Mouse (Mus musculus) midbrain, embryonic 13.5 days (tissue): ENCODE measurements around the gene Cdca8. TPM values are rescaled to one million over a fixed set of nuclear protein-coding genes. Genes with fewer than 3 reads are reported as not detected.
A peak's percentile ranks its signal among the peaks of the same experiment; 100 is the strongest.
"Not testable (repeated sequence)": the region's sequence is repeated elsewhere in the genome, so short reads cannot be mapped to it uniquely, and the experiment has no call there.

Experiments
- ATAC-seq: fragments of 200-750 bp; cut with Nextera tagmentation; 2 replicates; pipeline ENCODE4 v1.8.0; 2017; ENCODE audit warnings: mild to moderate bottlenecking, moderate TSS enrichment, moderate library complexity
- H3K27ac ChIP-seq: fragments of 300-500 bp; sonication (generic); 2 replicates; pipeline ENCODE4 v1.5.1; 2015; ENCODE audit warnings: inconsistent platforms, mild to moderate bottlenecking, moderate library complexity
- H3K27me3 ChIP-seq: fragments of 300-500 bp; sonication (generic); 2 replicates; pipeline ENCODE4 v1.6.1; 2015; ENCODE audit warnings: mild to moderate bottlenecking, inconsistent platforms
- H3K36me3 ChIP-seq: fragments of 300-500 bp; sonication (generic); 2 replicates; pipeline ENCODE4 v1.6.1; 2015; ENCODE audit warnings: mild to moderate bottlenecking, inconsistent platforms
- H3K4me1 ChIP-seq: fragments of 300-500 bp; sonication (generic); replicated peaks from 2 replicates; pipeline ENCODE4 v1.6.1; 2015; ENCODE audit warnings: inconsistent platforms
- H3K4me2 ChIP-seq: fragments of 300-500 bp; sonication (generic); replicated peaks from 2 replicates; pipeline ENCODE4 v1.6.1; 2015; ENCODE audit warnings: moderate library complexity, mild to moderate bottlenecking, inconsistent platforms
- H3K4me3 ChIP-seq: fragments of 300-500 bp; sonication (generic); replicated peaks from 2 replicates; pipeline ENCODE4 v1.5.1; 2015; ENCODE audit warnings: mild to moderate bottlenecking, inconsistent platforms
- H3K9ac ChIP-seq: fragments of 300-500 bp; sonication (generic); replicated peaks from 2 replicates; pipeline ENCODE4 v1.6.1; 2015; ENCODE audit warnings: mild to moderate bottlenecking, inconsistent platforms
- H3K9me3 ChIP-seq: fragments of 300-500 bp; sonication (generic); 2 replicates; pipeline ENCODE4 v1.6.1; 2016; ENCODE audit warnings: mild to moderate bottlenecking, inconsistent platforms
- WGBS: fragments of 180-500 bp; shearing (Covaris S2); methylation state at CpG from one replicate; pipeline ENCODE4 v1.1.7; 2015; 5-methylcytosine and 5-hydroxymethylcytosine counted together
- polyA plus RNA-seq: library from polyadenylated mRNA; unstranded; fragments of >200 nt; fragmentation: Nextera tagmentation; extraction: Ambion mirVana; gene quantifications from 2 replicates; pipeline ENCODE4 v1.2.1, GENCODE M21; 2015

Cdca8 gene
- 76.4 and 77.6 TPM in 2 replicates for polyA plus RNA-seq

DNA sequence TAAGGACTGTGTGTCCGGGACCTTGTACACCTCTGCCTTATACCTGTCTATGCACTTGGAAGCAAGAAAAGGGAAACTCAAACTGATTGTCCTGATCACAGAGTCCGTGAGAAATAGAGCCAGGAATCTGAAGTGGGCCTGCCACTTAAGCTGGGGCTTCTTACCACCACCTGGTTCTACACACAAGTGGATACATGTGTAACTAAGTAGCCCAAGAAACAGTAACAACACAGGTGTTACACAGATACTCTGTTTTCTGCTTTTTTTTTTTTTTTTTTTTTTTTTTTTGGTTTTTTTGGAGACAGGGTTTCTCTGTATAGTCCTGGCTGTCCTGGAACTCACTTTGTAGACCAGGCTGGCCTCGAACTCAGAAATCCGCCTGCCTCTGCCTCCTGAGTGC, at the start of gene Cdca8:
Gene Cdca8, minus strand, starts transcription at position 101 of the 400 bp plus-strand sequence.
- H3K4me2 ChIP-seq: peak within 1 kb of the TSS; percentile 90; the same call in 1 of the 2 replicates
- 94% methylated on average over 4 of the region's 4 CpGs for whole genome bisulfite sequencing
- not testable (repeated sequence) for ATAC-seq, H3K27me3 ChIP-seq, H3K9ac ChIP-seq, H3K9me3 ChIP-seq, H3K27ac ChIP-seq, H3K4me3 ChIP-seq
- H3K4me1 ChIP-seq: peaks cover 23% of the 10 kb centered on the region
- peaks cover 39% of the 10 kb centered on the region for H3K36me3 ChIP-seq

GRCm38 (mm10) chr4:124988382-124988781, 49.3 kb upstream of the Cdca8 start:
- no peak overlapping the region for H3K27ac ChIP-seq
- H3K27me3 ChIP-seq: peaks cover 84% of the 10 kb centered on the region
- H3K4me3 ChIP-seq: no peak overlapping the region
- no peaks in the 10 kb centered on the region for H3K36me3 ChIP-seq
- no peaks in the 10 kb centered on the region for H3K9me3 ChIP-seq
- no peak overlapping the region for H3K9ac ChIP-seq
- peaks cover 53% of the 10 kb centered on the region for H3K4me1 ChIP-seq
- no peak for ATAC-seq
- peak overlapping the region; percentile 12; the same call in 1 of the 2 replicates for H3K4me2 ChIP-seq
- 22% methylated on average over 9 of the region's 9 CpGs for WGBS

- H3K9ac ChIP-seq: no peak overlapping the region
- ATAC-seq: no peak
- no peak overlapping the region for H3K4me3 ChIP-seq
- H3K4me1 ChIP-seq: peaks cover 53% of the 10 kb centered on the region
- peaks cover 90% of the 10 kb centered on the region for H3K27me3 ChIP-seq
- peak overlapping the region; percentile 19; the same call in 1 of the 2 replicates for H3K4me2 ChIP-seq
- no peaks in the 10 kb centered on the region for H3K36me3 ChIP-seq
- 5% methylated on average over 10 of the region's 10 CpGs for WGBS
- no peak overlapping the region for H3K27ac ChIP-seq
- H3K9me3 ChIP-seq: no peaks in the 10 kb centered on the region
These were observed 48.6 kb upstream of the Cdca8 start for GRCm38 (mm10) chr4:124987711-124988097.

DNA sequence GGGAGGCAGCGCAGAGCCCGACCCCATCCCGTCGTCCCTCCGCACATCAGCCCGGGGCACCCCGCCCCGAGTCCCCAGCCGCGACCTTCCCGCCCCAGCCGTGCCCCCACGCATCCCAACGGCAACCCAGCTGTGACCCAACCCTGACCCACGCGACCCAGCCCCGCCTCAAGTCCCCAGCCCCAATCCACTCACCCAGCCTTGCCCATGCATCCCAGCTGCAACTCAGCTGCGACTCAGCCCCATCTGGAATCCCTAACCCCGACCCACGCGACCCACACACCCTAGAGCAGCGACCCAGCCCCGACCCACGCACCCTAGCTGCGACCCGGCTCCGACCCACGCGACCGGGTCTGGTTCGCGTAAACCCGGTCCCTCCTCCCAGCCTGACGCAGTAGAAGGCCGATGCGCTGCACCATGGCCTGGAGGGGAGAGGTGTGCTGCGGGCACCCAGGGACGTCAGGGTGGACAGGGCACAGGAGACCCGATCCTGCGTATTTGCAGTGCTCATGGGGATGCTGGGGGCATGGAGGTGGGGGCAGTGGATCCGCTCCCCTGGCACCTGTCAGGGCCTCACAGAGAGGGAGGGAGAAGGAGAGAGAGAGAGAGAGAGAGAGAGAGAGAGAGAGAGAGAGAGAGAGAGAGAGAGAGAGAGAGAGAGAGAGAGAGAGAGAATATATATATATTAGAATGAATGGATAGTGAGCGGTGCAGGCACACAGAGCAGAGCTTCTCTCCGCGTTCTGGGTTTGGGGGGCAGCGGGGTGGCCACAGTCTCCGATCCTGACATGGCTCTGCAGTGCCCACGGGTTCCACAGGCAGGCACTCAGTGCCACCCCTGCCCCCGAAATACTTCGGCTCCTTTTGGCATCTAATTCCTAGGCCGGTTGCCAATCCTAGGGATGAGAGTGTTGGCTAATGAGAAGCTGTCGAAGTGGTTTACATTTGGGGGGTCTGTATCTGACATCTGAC, 47.9 kb upstream of the Cdca8 start:
- WGBS: 3% methylated on average over 51 of the region's 51 CpGs
- Histone ChIP-seq H3K36me3 (no peaks in the 10 kb centered on the region), H3K9ac (peak overlapping the region; percentile 55), H3K27me3 (peaks cover 97% of the 10 kb centered on the region), H3K4me1 (peaks cover 53% of the 10 kb centered on the region), H3K4me3 (peak overlapping the region; percentile 42), H3K27ac (no peak overlapping the region), H3K9me3 (no peaks in the 10 kb centered on the region), H3K4me2 (peak overlapping the region; percentile 58)
- ATAC-seq: 0 out of 2 replicates have a peak, but pooled peaks have one; percentile 8

DNA sequence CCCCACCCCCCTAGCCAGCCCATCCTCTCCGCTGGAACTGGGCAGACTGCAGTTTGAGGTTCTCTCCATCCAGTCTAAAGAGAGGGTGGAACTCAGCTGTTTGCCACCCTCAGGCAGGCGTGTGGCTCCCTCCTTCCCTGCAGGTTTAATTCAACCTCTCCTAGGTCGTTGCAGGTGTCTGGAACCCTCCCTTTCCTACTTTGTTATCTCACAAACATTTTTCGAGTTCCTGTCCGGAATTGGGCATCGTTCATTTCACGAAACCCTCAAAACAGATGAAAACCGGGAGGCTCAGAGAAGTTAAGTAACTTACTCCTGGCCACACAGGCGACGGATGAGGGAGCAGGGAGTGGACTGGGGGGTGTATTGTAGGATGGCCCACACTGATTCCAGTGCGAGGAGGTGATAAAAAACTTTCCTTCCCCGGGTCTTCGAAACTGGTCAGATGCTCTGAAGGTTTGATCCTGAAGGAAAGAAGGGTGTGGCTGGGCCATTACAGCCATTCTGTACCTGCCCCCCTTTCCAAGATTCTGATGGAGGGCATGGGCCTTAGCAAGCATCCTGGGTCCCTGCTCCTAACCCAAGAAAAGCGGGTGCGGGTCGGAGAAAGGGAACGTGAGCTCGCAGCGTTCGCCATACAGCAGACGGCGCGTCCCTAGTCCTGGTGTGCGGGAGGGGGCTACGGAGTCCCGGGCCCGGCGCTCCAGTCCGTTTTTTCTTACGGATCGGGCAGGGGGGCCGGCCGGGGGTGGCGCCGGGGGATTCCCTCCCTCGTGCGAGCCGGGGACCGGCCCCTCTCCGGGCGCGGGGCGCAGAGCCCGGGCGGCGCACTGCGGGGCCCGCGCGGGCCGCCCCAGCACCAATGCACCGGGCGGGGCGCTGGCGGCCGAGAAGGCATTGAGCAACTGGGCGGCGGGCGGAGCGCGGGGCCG, 46.8 kb upstream of the Cdca8 start, which contains the start of gene Rspo1:
Gene Rspo1, plus strand, starts transcription at position 760 of the 932 bp plus-strand sequence.
- Histone ChIP-seq H3K4me2 (peak within 1 kb of the TSS; percentile 58), H3K4me1 (peaks cover 46% of the 10 kb centered on the region), H3K4me3 (peak within 1 kb of the TSS; percentile 42), H3K27me3 (peaks cover 91% of the 10 kb centered on the region), H3K9me3 (no peaks in the 10 kb centered on the region), H3K27ac (no peak within 1 kb of the TSS), H3K36me3 (no peaks in the 10 kb centered on the region), H3K9ac (peak within 1 kb of the TSS; percentile 55)
- ATAC-seq: peak; percentile 29; the same call in 1 of the 2 replicates
- 1% methylated on average over 49 of the region's 62 CpGs for WGBS

GRCm38 (mm10) chr4:124984871-124985670, 46.0 kb upstream of the Cdca8 start:
- no peaks in the 10 kb centered on the region for H3K36me3 ChIP-seq
- no peak overlapping the region for H3K27ac ChIP-seq
- peaks cover 82% of the 10 kb centered on the region for H3K27me3 ChIP-seq
- 0 out of 2 replicates have a peak overlapping the region, but pooled peaks have one; percentile 3 for H3K4me2 ChIP-seq
- H3K9ac ChIP-seq: no peak overlapping the region
- ATAC-seq: no peak
- no peak overlapping the region for H3K4me3 ChIP-seq
- WGBS: 6% methylated on average over 18 of the region's 18 CpGs
- H3K9me3 ChIP-seq: no peaks in the 10 kb centered on the region
- peaks cover 38% of the 10 kb centered on the region for H3K4me1 ChIP-seq

DNA sequence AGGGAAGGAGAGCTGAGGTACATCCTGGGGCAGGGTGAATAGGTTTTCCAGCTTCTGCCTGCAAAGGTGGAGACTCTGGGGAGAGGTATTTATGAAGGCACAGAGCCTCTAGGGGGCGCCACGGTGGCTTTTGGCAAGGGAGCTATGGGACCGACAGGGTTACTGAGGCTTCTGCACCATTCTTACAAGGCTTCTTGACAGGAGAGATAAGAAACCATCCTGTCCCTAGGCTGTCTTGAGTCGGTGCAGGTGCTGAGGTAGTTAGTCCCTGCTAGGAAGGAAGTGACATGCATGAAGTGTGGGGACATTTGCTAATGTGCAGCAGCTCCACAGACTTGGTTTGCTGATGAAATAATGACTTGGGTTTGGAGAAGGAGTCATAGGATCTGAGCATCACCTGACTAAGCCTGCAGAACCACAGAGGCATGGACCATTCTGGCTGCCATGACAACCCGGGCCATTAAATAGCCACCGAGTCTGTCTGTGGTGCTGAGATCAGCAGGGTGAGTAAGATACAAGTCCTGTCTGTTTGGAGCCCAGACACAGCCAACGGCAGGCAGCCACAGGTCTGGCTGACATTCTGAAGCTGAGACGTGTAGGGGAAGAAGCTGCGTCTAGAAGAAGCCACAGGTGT, 44.9 kb upstream of the Cdca8 start:
- peaks cover 35% of the 10 kb centered on the region for H3K4me1 ChIP-seq
- no peak overlapping the region for H3K9ac ChIP-seq
- no peak overlapping the region for H3K4me3 ChIP-seq
- no peaks in the 10 kb centered on the region for H3K9me3 ChIP-seq
- ATAC-seq: no peak
- no peak overlapping the region for H3K27ac ChIP-seq
- H3K27me3 ChIP-seq: peaks cover 72% of the 10 kb centered on the region
- no peak overlapping the region for H3K4me2 ChIP-seq
- no peaks in the 10 kb centered on the region for H3K36me3 ChIP-seq
- 21% methylated on average over 9 of the region's 9 CpGs for WGBS

DNA sequence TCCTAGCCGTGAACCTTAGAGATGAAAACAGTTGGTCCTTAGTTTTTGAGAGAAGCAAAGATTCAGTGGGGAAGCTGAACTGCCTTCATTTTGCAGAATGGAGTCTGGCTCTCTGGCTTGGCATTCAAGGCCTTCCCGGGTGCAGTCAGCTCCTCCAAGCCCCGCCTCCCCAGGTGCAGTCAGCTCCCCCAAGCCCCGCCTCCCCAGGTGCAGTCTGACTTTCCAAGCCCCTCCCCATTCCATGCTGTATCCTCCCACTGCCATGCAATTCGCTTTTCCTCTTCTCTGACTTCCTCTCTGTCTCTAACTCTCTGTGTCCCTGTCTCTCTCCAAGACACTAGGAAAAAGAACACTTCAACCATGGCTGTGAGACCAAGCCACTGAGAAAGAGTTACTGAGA, 39.1 kb upstream of the Cdca8 start:
- ATAC-seq: no peak
- H3K27me3 ChIP-seq: peaks cover 14% of the 10 kb centered on the region
- no peak overlapping the region for H3K9ac ChIP-seq
- H3K9me3 ChIP-seq: no peaks in the 10 kb centered on the region
- H3K4me2 ChIP-seq: no peak overlapping the region
- peaks cover 10% of the 10 kb centered on the region for H3K4me1 ChIP-seq
- no peak overlapping the region for H3K4me3 ChIP-seq
- 40% methylated on average over 5 of the region's 5 CpGs for WGBS
- no peak overlapping the region for H3K27ac ChIP-seq
- H3K36me3 ChIP-seq: no peaks in the 10 kb centered on the region

DNA sequence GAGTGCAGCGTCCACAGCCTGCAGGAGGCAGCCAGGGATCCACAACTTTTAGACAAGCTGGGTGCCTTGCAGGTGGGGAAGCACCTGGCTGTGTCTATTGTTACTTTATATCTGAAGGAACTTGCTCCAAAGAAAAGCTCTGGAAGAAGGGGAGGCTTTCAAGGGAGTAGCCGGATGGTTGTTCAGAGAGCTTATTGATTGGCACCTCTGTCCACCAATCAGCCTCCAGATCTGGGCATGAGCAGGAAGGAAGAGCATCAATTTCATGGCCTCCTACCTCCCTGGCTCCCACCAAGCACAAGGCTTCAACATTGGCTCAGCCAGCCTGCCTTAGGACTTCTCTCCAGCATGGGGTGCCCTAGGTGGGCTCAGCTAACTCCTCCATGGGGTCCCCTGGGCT, 34.2 kb upstream of the Cdca8 start:
- peaks cover 27% of the 10 kb centered on the region for H3K4me1 ChIP-seq
- H3K4me2 ChIP-seq: no peak overlapping the region
- H3K4me3 ChIP-seq: no peak overlapping the region
- no peak for ATAC-seq
- WGBS: 82% methylated on average over 2 of the region's 2 CpGs
- H3K27ac ChIP-seq: no peak overlapping the region
- H3K9me3 ChIP-seq: no peaks in the 10 kb centered on the region
- H3K9ac ChIP-seq: no peak overlapping the region
- no peaks in the 10 kb centered on the region for H3K36me3 ChIP-seq
- H3K27me3 ChIP-seq: no peaks in the 10 kb centered on the region

GRCm38 (mm10) chr4:124972316-124972715, 33.2 kb upstream of the Cdca8 start:
- H3K4me2 ChIP-seq: no peak overlapping the region
- no peaks in the 10 kb centered on the region for H3K36me3 ChIP-seq
- no peak overlapping the region for H3K9ac ChIP-seq
- H3K4me1 ChIP-seq: peaks cover 27% of the 10 kb centered on the region
- no peak overlapping the region for H3K27ac ChIP-seq
- WGBS: 66% methylated on average over 9 of the region's 9 CpGs
- ATAC-seq: no peak
- H3K9me3 ChIP-seq: no peaks in the 10 kb centered on the region
- no peak overlapping the region for H3K4me3 ChIP-seq
- H3K27me3 ChIP-seq: no peaks in the 10 kb centered on the region

GRCm38 (mm10) chr4:124971094-124971493, 32.0 kb upstream of the Cdca8 start:
- Histone ChIP-seq H3K27me3 (no peaks in the 10 kb centered on the region), H3K4me1 (peaks cover 27% of the 10 kb centered on the region), H3K4me3 (no peak overlapping the region), H3K9ac (no peak overlapping the region), H3K27ac (no peak overlapping the region), H3K4me2 (no peak overlapping the region), H3K36me3 (no peaks in the 10 kb centered on the region), H3K9me3 (no peaks in the 10 kb centered on the region)
- no peak for ATAC-seq
- 92% methylated on average over 8 of the region's 8 CpGs for WGBS
